Mouse (Mus musculus) frontal cortex, postnatal 14 days (tissue): ENCODE measurements around the gene Satb1.

Experiments
- DNase-seq, 2 experiments: peaks; one replicate each; pipeline ENCODE4 v3.0.0; 2022; ENCODE audit warnings: low spot score in 2 of 2

Gene Satb1

GRCm38 (mm10) chr17:51826461-51826860 lies 6.6 kb downstream of the Satb1 start:
- DNase-seq = no peak

GRCm38 (mm10) chr17:51814301-51814700 lies 18.8 kb downstream of the Satb1 start:
- no peak for DNase-seq

- DNase-seq = no peak
Measured at GRCm38 (mm10) chr17:51813784-51814120, 19.3 kb downstream of the Satb1 start.

GRCm38 (mm10) chr17:51812942-51813783 lies 19.9 kb downstream of the Satb1 start:
- no peak for DNase-seq

GRCm38 (mm10) chr17:51812261-51812941 lies 20.7 kb downstream of the Satb1 start:
- no peak for DNase-seq

- no peak for DNase-seq
Measured at GRCm38 (mm10) chr17:51811911-51812260, 21.2 kb downstream of the Satb1 start.

- DNase-seq = no peak
Measured at GRCm38 (mm10) chr17:51811086-51811868, 21.8 kb downstream of the Satb1 start.

GRCm38 (mm10) chr17:51807429-51807828 lies 25.7 kb downstream of the Satb1 start:
- no peak for DNase-seq

GRCm38 (mm10) chr17:51806124-51806960 lies 26.7 kb downstream of the Satb1 start:
- no peak for DNase-seq

- no peak for DNase-seq
Measured at GRCm38 (mm10) chr17:51800208-51800607, 32.9 kb downstream of the Satb1 start.

GRCm38 (mm10) chr17:51796459-51796858 lies 36.6 kb downstream of the Satb1 start:
- no peak for DNase-seq

- no peak for DNase-seq
Measured at GRCm38 (mm10) chr17:51791226-51791625, 41.9 kb downstream of the Satb1 start.

- no peak for DNase-seq
Measured at GRCm38 (mm10) chr17:51790387-51791060, 42.6 kb downstream of the Satb1 start.

GRCm38 (mm10) chr17:51789777-51790176 lies 43.3 kb downstream of the Satb1 start:
- DNase-seq = no peak

GRCm38 (mm10) chr17:51789098-51789497 lies 44.0 kb downstream of the Satb1 start:
- DNase-seq = no peak

GRCm38 (mm10) chr17:51787955-51788354 lies 45.1 kb downstream of the Satb1 start:
- no peak for DNase-seq

GRCm38 (mm10) chr17:51786050-51786449 lies 47.0 kb downstream of the Satb1 start:
- DNase-seq = no peak

GRCm38 (mm10) chr17:51784935-51785334 lies 48.2 kb downstream of the Satb1 start:
- no peak for DNase-seq

GRCm38 (mm10) chr17:51783591-51784279 lies 49.4 kb downstream of the Satb1 start:
- DNase-seq = no peak

GRCm38 (mm10) chr17:51780036-51780435 lies 53.1 kb downstream of the Satb1 start:
- no peak for DNase-seq
